Mouse (Mus musculus): ENCODE measurements around the gene Hoxb5. TPM values are rescaled to one million over a fixed set of nuclear protein-coding genes. Genes with fewer than 3 reads are reported as not detected.
A peak's percentile ranks its signal among the peaks of the same experiment; 100 is the strongest.

Gene Hoxb5
- polyA plus RNA-seq, 1 experiment from 2014 or later, result not detected

DNA sequence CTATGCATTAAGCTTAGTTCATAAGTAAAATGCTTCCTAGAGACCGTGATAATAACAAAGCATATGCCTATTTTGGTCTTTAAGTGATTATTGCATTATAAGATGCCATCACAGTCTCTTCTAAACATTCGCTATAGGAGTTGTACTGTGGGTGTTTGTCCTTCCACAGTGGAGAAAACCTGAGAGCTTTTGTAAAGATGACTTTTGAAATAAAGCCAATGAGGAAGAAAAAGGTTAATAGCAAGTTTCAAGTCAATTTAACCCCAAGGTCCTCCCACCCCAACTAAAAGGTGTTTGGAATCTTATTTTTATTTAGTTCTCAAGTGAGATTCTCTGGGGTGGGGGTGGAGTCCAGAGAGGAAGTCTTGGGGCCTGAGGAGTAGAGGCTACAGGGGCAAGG is 10.0 kb downstream of the Hoxb5 start:
- peaks cover 100% of the 10 kb centered on the region for H3K27me3 ChIP-seq (ENCODE audit: control insufficient read depth, insufficient read depth, low read length)
- H3K27ac ChIP-seq (replicated peaks; ENCODE audit: low read depth, low read length), result no peak overlapping the region
- 20% methylated on average over 2 of the region's 2 CpGs for WGBS
- DNase-seq, result no peak
- no peak overlapping the region for H3K4me2 ChIP-seq (ENCODE audit: low read length)
- no peak overlapping the region for H3K4me3 ChIP-seq (replicated peaks; ENCODE audit: low read depth, low read length)
- no peaks in the 10 kb centered on the region for H3K36me3 ChIP-seq (ENCODE audit: control insufficient read depth, insufficient read depth, low read length)
- H3K4me1 ChIP-seq (ENCODE audit: control insufficient read depth, insufficient read depth, low read length), result no peaks in the 10 kb centered on the region
- ATAC-seq (ENCODE audit: low FRiP score, low TSS enrichment), result no peak
- H3K9me3 ChIP-seq (ENCODE audit: control insufficient read depth, low read length), result no peaks in the 10 kb centered on the region
- H3K9ac ChIP-seq (replicated peaks; ENCODE audit: low read length), result no peak overlapping the region

DNA sequence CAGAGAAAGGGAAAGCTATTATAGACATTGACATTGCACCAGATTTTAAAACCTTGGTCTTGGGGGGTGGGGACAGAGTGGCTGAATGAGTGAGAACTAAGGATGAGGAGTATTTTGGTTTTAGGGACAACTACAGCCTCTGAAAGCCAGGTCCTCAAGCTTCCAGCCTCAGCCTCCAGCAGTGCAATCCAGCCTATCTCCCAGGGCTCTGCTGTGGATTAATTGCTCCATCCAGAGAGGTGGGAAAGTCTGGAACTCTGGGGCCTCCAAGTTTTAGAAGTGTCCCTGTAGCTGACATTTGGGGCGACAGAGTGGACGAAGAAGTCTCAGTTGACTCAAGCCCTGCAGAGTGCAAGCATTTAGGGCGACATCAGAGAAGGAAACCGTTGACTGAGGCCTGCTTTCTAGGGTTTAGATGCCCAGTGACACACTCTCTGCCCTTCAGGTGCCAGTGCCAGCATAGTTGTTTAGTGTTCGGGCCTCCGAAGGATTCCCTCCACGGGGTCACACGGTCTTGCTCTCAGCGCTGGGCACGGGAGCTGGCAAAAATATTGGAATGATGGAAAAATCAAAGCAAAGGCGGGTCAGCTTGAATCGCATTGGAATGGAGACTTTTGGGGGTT is 10.8 kb downstream of the Hoxb5 start:
- Histone ChIP-seq H3K4me2 (ENCODE audit: low read length) (no peak overlapping the region), H3K36me3 (ENCODE audit: control insufficient read depth, insufficient read depth, low read length) (no peaks in the 10 kb centered on the region), H3K27ac (replicated peaks; ENCODE audit: low read depth, low read length) (no peak overlapping the region), H3K4me1 (ENCODE audit: control insufficient read depth, insufficient read depth, low read length) (no peaks in the 10 kb centered on the region), H3K9me3 (ENCODE audit: control insufficient read depth, low read length) (no peaks in the 10 kb centered on the region), H3K27me3 (ENCODE audit: control insufficient read depth, insufficient read depth, low read length) (peaks cover 100% of the 10 kb centered on the region), H3K4me3 (replicated peaks; ENCODE audit: low read depth, low read length) (no peak overlapping the region), H3K9ac (replicated peaks; ENCODE audit: low read length) (no peak overlapping the region)
- ATAC-seq (ENCODE audit: low FRiP score, low TSS enrichment), result no peak
- 4% methylated on average over 12 of the region's 12 CpGs for WGBS
- no peak for DNase-seq

GRCm38 (mm10) chr11:96314671-96315343 is 11.7 kb downstream of the Hoxb5 start:
- Histone ChIP-seq H3K4me2 (ENCODE audit: low read length) (no peak overlapping the region), H3K4me1 (ENCODE audit: control insufficient read depth, insufficient read depth, low read length) (no peaks in the 10 kb centered on the region), H3K9me3 (ENCODE audit: control insufficient read depth, low read length) (no peaks in the 10 kb centered on the region), H3K27ac (replicated peaks; ENCODE audit: low read depth, low read length) (no peak overlapping the region), H3K36me3 (ENCODE audit: control insufficient read depth, insufficient read depth, low read length) (no peaks in the 10 kb centered on the region), H3K27me3 (ENCODE audit: control insufficient read depth, insufficient read depth, low read length) (peaks cover 100% of the 10 kb centered on the region), H3K9ac (replicated peaks; ENCODE audit: low read length) (no peak overlapping the region), H3K4me3 (replicated peaks; ENCODE audit: low read depth, low read length) (no peak overlapping the region)
- ATAC-seq (ENCODE audit: low FRiP score, low TSS enrichment) (no peak), DNase-seq (no peak)
- WGBS, result under 1% methylated on average over 34 of the region's 34 CpGs

- no peak overlapping the region for H3K4me3 ChIP-seq (replicated peaks; ENCODE audit: low read depth, low read length)
- DNase-seq (no peak), ATAC-seq (ENCODE audit: low FRiP score, low TSS enrichment) (no peak)
- no peak overlapping the region for H3K27ac ChIP-seq (replicated peaks; ENCODE audit: low read depth, low read length)
- 8% methylated on average over 5 of the region's 5 CpGs for WGBS
- no peak overlapping the region for H3K4me2 ChIP-seq (ENCODE audit: low read length)
- no peaks in the 10 kb centered on the region for H3K4me1 ChIP-seq (ENCODE audit: control insufficient read depth, insufficient read depth, low read length)
- H3K9me3 ChIP-seq (ENCODE audit: control insufficient read depth, low read length), result no peaks in the 10 kb centered on the region
- no peaks in the 10 kb centered on the region for H3K36me3 ChIP-seq (ENCODE audit: control insufficient read depth, insufficient read depth, low read length)
- H3K27me3 ChIP-seq (ENCODE audit: control insufficient read depth, insufficient read depth, low read length), result peaks cover 100% of the 10 kb centered on the region
- no peak overlapping the region for H3K9ac ChIP-seq (replicated peaks; ENCODE audit: low read length)
These were observed 12.2 kb downstream of the Hoxb5 start for GRCm38 (mm10) chr11:96315344-96315681.

DNA sequence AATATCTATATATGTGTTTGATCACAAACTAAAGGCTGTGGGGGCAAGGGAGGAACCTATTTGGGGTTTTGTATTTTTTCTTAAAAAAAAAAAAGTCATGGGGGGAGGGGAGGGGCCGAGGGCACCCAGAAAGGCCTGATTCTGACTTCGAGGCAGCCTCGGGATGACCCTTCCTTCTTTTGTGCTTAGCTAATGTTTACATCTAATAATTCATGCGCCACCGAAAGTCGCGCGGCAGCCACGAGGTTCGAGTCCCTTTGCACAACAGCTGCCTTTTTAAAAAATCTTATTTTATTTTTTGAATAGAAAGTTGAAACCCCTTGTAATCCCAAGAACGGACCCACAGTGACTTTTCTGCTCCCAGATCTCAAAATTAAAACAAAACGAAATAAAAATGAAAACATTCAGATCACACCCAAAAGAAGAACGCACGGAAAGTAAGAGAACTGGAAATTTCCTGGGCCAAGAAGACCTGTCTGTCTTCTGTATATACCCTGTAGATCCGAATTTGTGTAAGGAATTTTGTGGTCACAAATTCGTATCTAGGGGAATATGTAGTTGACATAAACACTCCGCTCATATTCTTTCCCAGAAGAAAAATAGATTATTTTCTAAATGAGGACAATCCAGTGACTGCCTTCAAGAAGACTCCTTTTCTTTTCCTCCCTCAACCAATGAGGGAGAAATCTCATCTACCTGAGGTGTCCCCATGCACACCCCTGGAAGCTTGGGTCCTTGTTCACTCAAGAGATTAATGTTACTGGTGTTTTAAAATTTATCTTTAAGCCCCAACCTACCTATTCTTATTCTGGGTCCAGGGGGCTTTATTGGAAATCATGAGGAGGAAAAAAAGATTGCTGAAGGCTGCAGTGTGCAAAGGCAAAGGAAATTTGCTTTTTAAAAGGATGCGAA is 13.8 kb downstream of the Hoxb5 start:
- H3K9me3 ChIP-seq (ENCODE audit: control insufficient read depth, low read length), result no peaks in the 10 kb centered on the region
- ATAC-seq (ENCODE audit: low FRiP score, low TSS enrichment), result no peak
- no peaks in the 10 kb centered on the region for H3K36me3 ChIP-seq (ENCODE audit: control insufficient read depth, insufficient read depth, low read length)
- WGBS, result 7% methylated on average over 18 of the region's 18 CpGs
- H3K4me1 ChIP-seq (ENCODE audit: control insufficient read depth, insufficient read depth, low read length), result no peaks in the 10 kb centered on the region
- H3K4me3 ChIP-seq (replicated peaks; ENCODE audit: low read depth, low read length), result no peak overlapping the region
- H3K27me3 ChIP-seq (ENCODE audit: control insufficient read depth, insufficient read depth, low read length), result peaks cover 100% of the 10 kb centered on the region
- DNase-seq, result peak; percentile 57
- no peak overlapping the region for H3K9ac ChIP-seq (replicated peaks; ENCODE audit: low read length)
- no peak overlapping the region for H3K27ac ChIP-seq (replicated peaks; ENCODE audit: low read depth, low read length)
- H3K4me2 ChIP-seq (ENCODE audit: low read length), result no peak overlapping the region

DNA sequence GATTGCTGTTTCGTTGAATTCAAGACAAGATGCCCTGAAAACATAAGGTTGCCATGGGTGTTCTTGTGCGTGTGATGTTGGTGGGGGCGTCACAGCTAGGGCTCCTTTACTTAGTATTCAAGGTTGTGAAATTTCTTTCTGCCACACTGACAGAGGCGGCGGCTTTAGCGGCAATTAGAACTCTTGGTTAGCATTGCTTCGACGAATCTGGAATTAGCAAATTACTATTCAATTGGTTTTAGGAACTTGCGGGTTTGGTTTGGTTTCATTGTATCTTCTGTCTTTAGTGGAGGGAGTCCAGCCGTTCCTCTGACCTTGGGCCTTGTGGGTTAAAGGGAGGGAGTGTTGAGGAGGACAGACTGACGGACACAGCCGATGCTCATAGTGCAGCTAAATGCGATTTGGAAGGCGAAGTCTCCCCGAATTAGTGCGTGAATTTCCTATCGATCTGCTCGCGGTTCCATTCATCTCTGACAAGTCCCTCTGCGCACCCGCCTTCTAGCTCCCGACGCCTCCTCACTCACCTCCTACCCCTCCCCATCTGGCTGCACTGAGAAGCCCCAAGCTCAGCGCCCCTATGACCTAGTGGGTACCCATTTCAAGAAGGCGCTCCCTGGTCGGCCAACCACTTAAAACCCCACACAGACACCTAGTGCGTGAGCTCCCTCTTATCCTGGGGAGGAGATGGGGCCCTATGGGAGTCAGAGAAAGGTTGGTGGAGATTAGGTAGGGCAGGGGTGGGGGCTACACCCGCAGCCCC is 14.7 kb downstream of the Hoxb5 start, which contains the start of gene Hoxb4:
TSS of gene Hoxb4 (plus strand) at position 660 of the 760 bp plus-strand sequence.
- no peaks in the 10 kb centered on the region for H3K4me1 ChIP-seq (ENCODE audit: control insufficient read depth, insufficient read depth, low read length)
- ATAC-seq (ENCODE audit: low FRiP score, low TSS enrichment) (no peak), DNase-seq (no peak)
- under 1% methylated on average over 28 of the region's 28 CpGs for WGBS
- H3K4me3 ChIP-seq (replicated peaks; ENCODE audit: low read depth, low read length), result no peak within 1 kb of the TSS
- no peaks in the 10 kb centered on the region for H3K9me3 ChIP-seq (ENCODE audit: control insufficient read depth, low read length)
- H3K4me2 ChIP-seq (ENCODE audit: low read length), result peak within 1 kb of the TSS; percentile 32
- no peaks in the 10 kb centered on the region for H3K36me3 ChIP-seq (ENCODE audit: control insufficient read depth, insufficient read depth, low read length)
- H3K27ac ChIP-seq (replicated peaks; ENCODE audit: low read depth, low read length), result no peak within 1 kb of the TSS
- H3K9ac ChIP-seq (replicated peaks; ENCODE audit: low read length), result no peak within 1 kb of the TSS
- H3K27me3 ChIP-seq (ENCODE audit: control insufficient read depth, insufficient read depth, low read length), result peaks cover 100% of the 10 kb centered on the region

DNA sequence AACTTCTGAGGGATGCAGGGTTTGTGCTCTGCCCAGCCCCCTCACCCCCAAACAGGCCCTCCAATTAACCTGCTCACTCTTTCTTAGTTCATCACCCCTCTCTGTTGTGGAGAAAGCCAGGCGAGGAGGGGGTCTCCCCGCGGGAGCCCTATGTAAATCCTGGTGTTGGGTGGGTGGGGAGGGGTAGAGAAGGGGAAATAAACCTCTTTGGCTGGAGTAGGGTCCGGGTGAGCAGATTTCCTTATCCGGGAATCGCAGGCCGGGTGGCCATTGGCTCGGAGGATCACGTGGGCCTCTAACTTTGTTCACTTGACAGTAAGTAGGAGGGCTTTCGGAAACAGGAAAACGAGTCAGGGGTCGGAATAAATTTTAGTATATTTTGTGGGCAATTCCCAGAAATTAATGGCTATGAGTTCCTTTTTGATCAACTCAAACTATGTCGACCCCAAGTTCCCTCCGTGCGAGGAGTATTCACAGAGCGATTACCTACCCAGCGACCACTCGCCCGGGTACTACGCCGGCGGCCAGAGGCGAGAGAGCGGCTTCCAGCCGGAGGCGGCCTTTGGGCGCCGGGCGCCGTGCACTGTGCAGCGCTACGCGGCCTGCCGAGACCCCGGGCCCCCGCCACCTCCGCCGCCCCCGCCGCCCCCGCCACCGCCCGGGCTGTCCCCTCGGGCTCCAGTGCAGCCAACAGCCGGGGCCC is 15.4 kb downstream of the Hoxb5 start:
- Histone ChIP-seq H3K4me1 (ENCODE audit: control insufficient read depth, insufficient read depth, low read length) (no peaks in the 10 kb centered on the region), H3K36me3 (ENCODE audit: control insufficient read depth, insufficient read depth, low read length) (no peaks in the 10 kb centered on the region), H3K9me3 (ENCODE audit: control insufficient read depth, low read length) (no peaks in the 10 kb centered on the region), H3K9ac (replicated peaks; ENCODE audit: low read length) (no peak overlapping the region), H3K4me2 (ENCODE audit: low read length) (peak overlapping the region; percentile 32), H3K27ac (replicated peaks; ENCODE audit: low read depth, low read length) (no peak overlapping the region), H3K4me3 (replicated peaks; ENCODE audit: low read depth, low read length) (no peak overlapping the region), H3K27me3 (ENCODE audit: control insufficient read depth, insufficient read depth, low read length) (peaks cover 100% of the 10 kb centered on the region)
- 1% methylated on average over 39 of the region's 45 CpGs for WGBS
- ATAC-seq (ENCODE audit: low FRiP score, low TSS enrichment) (no peak; the same call in 1 of the 2 replicates), DNase-seq (no peak)
